Mouse (Mus musculus): ENCODE data around the gene Trpm3.

- TF ChIP-seq CTCF (IDR thresholded peaks at IDR 0.05; ENCODE audit: low read depth), result no peak
- TF ChIP-seq EP300 (IDR thresholded peaks at IDR 0.05; ENCODE audit: low read depth), result no peak
These were observed 661.6 kb downstream of the Trpm3 start for GRCm38 (mm10) chr19:22800471-22800870.
